Mouse (Mus musculus) gastrocnemius, adult 18-20 months (tissue): ENCODE measurements around the gene Wdr74. TPM values are rescaled to one million over a fixed set of nuclear protein-coding genes. Genes with fewer than 3 reads are reported as not detected.
"Not testable (repeated sequence)": the region's sequence is repeated elsewhere in the genome, so short reads cannot be mapped to it uniquely, and the experiment has no call there.

Source experiments
- DNase-seq: peaks from one replicate; pipeline ENCODE4 v3.0.0; 2021; ENCODE audit warnings: low spot score
- total RNA-seq, 2 experiments: library from RNA; stranded (reverse); gene quantifications; 2 replicates each; pipeline ENCODE4 v1.2.3; 2021

Wdr74 gene
- total RNA-seq, 2 experiments from 2014 or later: 16.4 to 16.9 TPM

GRCm38 (mm10) chr19:8715868-8716766 lies 19.5 kb upstream of the Wdr74 start:
- DNase-seq: no peak

- no peak for DNase-seq
Observed at GRCm38 (mm10) chr19:8716767-8717475, 18.7 kb upstream of the Wdr74 start.

- DNase-seq: peak; percentile 60
Observed at GRCm38 (mm10) chr19:8718357-8718756, 17.3 kb upstream of the Wdr74 start.

GRCm38 (mm10) chr19:8719037-8719436 lies 16.6 kb upstream of the Wdr74 start:
- not testable (repeated sequence) for DNase-seq

- DNase-seq: no peak
Observed at GRCm38 (mm10) chr19:8721378-8721777, 14.2 kb upstream of the Wdr74 start.

GRCm38 (mm10) chr19:8722021-8722420 lies 13.6 kb upstream of the Wdr74 start:
- DNase-seq: no peak

GRCm38 (mm10) chr19:8722559-8722906 lies 13.1 kb upstream of the Wdr74 start:
- no peak for DNase-seq

GRCm38 (mm10) chr19:8722907-8723573 lies 12.6 kb upstream of the Wdr74 start, which contains the start of gene Slc3a2:
Gene Slc3a2 (minus strand): TSS chr19:8723369.
- DNase-seq: peak; percentile 98

GRCm38 (mm10) chr19:8723574-8724346 lies 11.9 kb upstream of the Wdr74 start:
- DNase-seq: no peak

GRCm38 (mm10) chr19:8724392-8724791 lies 11.2 kb upstream of the Wdr74 start:
- DNase-seq: no peak

- no peak for DNase-seq
Observed at GRCm38 (mm10) chr19:8725081-8725613, 10.5 kb upstream of the Wdr74 start.

GRCm38 (mm10) chr19:8726609-8727390 lies 8.8 kb upstream of the Wdr74 start:
- no peak for DNase-seq

- no peak for DNase-seq
Observed at GRCm38 (mm10) chr19:8727495-8728114, 8.0 kb upstream of the Wdr74 start.

- not testable (repeated sequence) for DNase-seq
Observed at GRCm38 (mm10) chr19:8728335-8729099, 7.1 kb upstream of the Wdr74 start.

- DNase-seq: no peak
Observed at GRCm38 (mm10) chr19:8734334-8734733, 1.3 kb upstream of the Wdr74 start.

- DNase-seq: no peak
Observed at GRCm38 (mm10) chr19:8736160-8736467, 487 bp downstream of the Wdr74 start.

- no peak for DNase-seq
Observed at GRCm38 (mm10) chr19:8738911-8739310, 3.3 kb downstream of the Wdr74 start.

GRCm38 (mm10) chr19:8739646-8740045 lies 4.0 kb downstream of the Wdr74 start:
- no peak for DNase-seq

- DNase-seq: no peak
Observed at GRCm38 (mm10) chr19:8740603-8741002, 5.0 kb downstream of the Wdr74 start, which contains the start of gene 1700092M07Rik. Gene 1700092M07Rik (plus strand): TSS chr19:8740718.
